Mouse (Mus musculus): Measurements from ENCODE around the gene Zfp385b. TPM values are rescaled to one million over a fixed set of nuclear protein-coding genes. Genes with fewer than 3 reads are reported as not detected.
"Not testable (repeated sequence)": the region's sequence is repeated elsewhere in the genome, so short reads cannot be mapped to it uniquely, and the experiment has no call there.

Gene Zfp385b
- polyA plus RNA-seq, 1 experiment from 2014 or later, result 4.7 TPM

GRCm38 (mm10) chr2:77457120-77457519 lies 362.3 kb downstream of the Zfp385b start:
- Histone ChIP-seq H3K9ac (ENCODE audit: low read length) (no peak overlapping the region), H3K27ac (ENCODE audit: low read depth, low read length) (no peak overlapping the region), H3K9me3 (replicated peaks; ENCODE audit: control insufficient read depth, low read length) (no peaks in the 10 kb centered on the region), H3K4me1 (ENCODE audit: control insufficient read depth, insufficient read depth, low read length) (no peaks in the 10 kb centered on the region), H3K4me3 (ENCODE audit: low read depth, low read length) (no peak overlapping the region), H3K4me2 (ENCODE audit: low read length) (no peak overlapping the region), H3K27me3 (replicated peaks; ENCODE audit: control insufficient read depth, insufficient read depth, low read length) (no peaks in the 10 kb centered on the region), H3K36me3 (ENCODE audit: control insufficient read depth, insufficient read depth, low read length) (no peaks in the 10 kb centered on the region)
- no peak for DNase-seq (ENCODE audit: low spot score)
- no peak for ATAC-seq
- 75% methylated on average over 1 of the region's 1 CpGs for WGBS

- DNase-seq (ENCODE audit: low spot score) (peak; percentile 62), ATAC-seq (peak; percentile 58; the same call in 1 of the 2 replicates)
- no peaks in the 10 kb centered on the region for H3K36me3 ChIP-seq (ENCODE audit: control insufficient read depth, insufficient read depth, low read length)
- no peak overlapping the region for H3K4me3 ChIP-seq (ENCODE audit: low read depth, low read length)
- H3K9me3 ChIP-seq (replicated peaks; ENCODE audit: control insufficient read depth, low read length), result no peaks in the 10 kb centered on the region
- H3K27ac ChIP-seq (ENCODE audit: low read depth, low read length), result no peak overlapping the region
- 50% methylated on average over 4 of the region's 4 CpGs for whole genome bisulfite sequencing
- H3K27me3 ChIP-seq (replicated peaks; ENCODE audit: control insufficient read depth, insufficient read depth, low read length), result no peaks in the 10 kb centered on the region
- no peak overlapping the region for H3K4me2 ChIP-seq (ENCODE audit: low read length)
- no peak overlapping the region for H3K9ac ChIP-seq (ENCODE audit: low read length)
- no peaks in the 10 kb centered on the region for H3K4me1 ChIP-seq (ENCODE audit: control insufficient read depth, insufficient read depth, low read length)
Observed at GRCm38 (mm10) chr2:77456602-77457001, 362.8 kb downstream of the Zfp385b start.

- Histone ChIP-seq H3K9ac (ENCODE audit: low read length) (no peak overlapping the region), H3K9me3 (replicated peaks; ENCODE audit: control insufficient read depth, low read length) (no peaks in the 10 kb centered on the region), H3K4me2 (ENCODE audit: low read length) (no peak overlapping the region), H3K27me3 (replicated peaks; ENCODE audit: control insufficient read depth, insufficient read depth, low read length) (no peaks in the 10 kb centered on the region), H3K4me3 (ENCODE audit: low read depth, low read length) (no peak overlapping the region), H3K36me3 (ENCODE audit: control insufficient read depth, insufficient read depth, low read length) (no peaks in the 10 kb centered on the region), H3K4me1 (ENCODE audit: control insufficient read depth, insufficient read depth, low read length) (no peaks in the 10 kb centered on the region), H3K27ac (ENCODE audit: low read depth, low read length) (no peak overlapping the region)
- WGBS, result 83% methylated on average over 7 of the region's 7 CpGs
- DNase-seq (ENCODE audit: low spot score) (no peak), ATAC-seq (no peak)
Observed at GRCm38 (mm10) chr2:77454341-77454937, 365.0 kb downstream of the Zfp385b start.

- no peak overlapping the region for H3K4me3 ChIP-seq (ENCODE audit: low read depth, low read length)
- ATAC-seq, result no peak
- DNase-seq (ENCODE audit: low spot score), result no peak
Observed at GRCm38 (mm10) chr2:77453786-77454185, 365.7 kb downstream of the Zfp385b start.

GRCm38 (mm10) chr2:77450017-77450416 lies 369.4 kb downstream of the Zfp385b start:
- not testable (repeated sequence) for H3K4me2 ChIP-seq (ENCODE audit: low read length); H3K27ac ChIP-seq (ENCODE audit: low read depth, low read length); H3K4me3 ChIP-seq (ENCODE audit: low read depth, low read length); H3K4me1 ChIP-seq (ENCODE audit: control insufficient read depth, insufficient read depth, low read length); H3K9ac ChIP-seq (ENCODE audit: low read length); DNase-seq (ENCODE audit: low spot score); ATAC-seq; H3K27me3 ChIP-seq (replicated peaks; ENCODE audit: control insufficient read depth, insufficient read depth, low read length); H3K9me3 ChIP-seq (replicated peaks; ENCODE audit: control insufficient read depth, low read length); H3K36me3 ChIP-seq (ENCODE audit: control insufficient read depth, insufficient read depth, low read length)
- WGBS, result 70% methylated on average over 5 of the region's 5 CpGs

More at GRCm38 (mm10) chr2:77453786-77454185, 365.7 kb downstream of the Zfp385b start:
- no peaks in the 10 kb centered on the region; the same call in 1 of the 2 replicates for H3K4me1 ChIP-seq (ENCODE audit: control insufficient read depth, insufficient read depth, low read length)
- no peaks in the 10 kb centered on the region for H3K9me3 ChIP-seq (replicated peaks; ENCODE audit: control insufficient read depth, low read length)
- H3K27ac ChIP-seq (ENCODE audit: low read depth, low read length), result no peak overlapping the region
- WGBS, result 77% methylated on average over 3 of the region's 3 CpGs
- no peaks in the 10 kb centered on the region for H3K36me3 ChIP-seq (ENCODE audit: control insufficient read depth, insufficient read depth, low read length)
- no peaks in the 10 kb centered on the region for H3K27me3 ChIP-seq (replicated peaks; ENCODE audit: control insufficient read depth, insufficient read depth, low read length)
- H3K4me2 ChIP-seq (ENCODE audit: low read length), result no peak overlapping the region
- no peak overlapping the region for H3K9ac ChIP-seq (ENCODE audit: low read length)

GRCm38 (mm10) chr2:77448951-77449480 lies 370.4 kb downstream of the Zfp385b start:
- Histone ChIP-seq H3K4me1 (ENCODE audit: control insufficient read depth, insufficient read depth, low read length) (no peaks in the 10 kb centered on the region; the same call in 1 of the 2 replicates), H3K4me2 (ENCODE audit: low read length) (no peak overlapping the region), H3K9me3 (replicated peaks; ENCODE audit: control insufficient read depth, low read length) (no peaks in the 10 kb centered on the region), H3K27ac (ENCODE audit: low read depth, low read length) (no peak overlapping the region), H3K4me3 (ENCODE audit: low read depth, low read length) (no peak overlapping the region), H3K9ac (ENCODE audit: low read length) (no peak overlapping the region), H3K36me3 (ENCODE audit: control insufficient read depth, insufficient read depth, low read length) (no peaks in the 10 kb centered on the region), H3K27me3 (replicated peaks; ENCODE audit: control insufficient read depth, insufficient read depth, low read length) (no peaks in the 10 kb centered on the region)
- ATAC-seq (no peak), DNase-seq (ENCODE audit: low spot score) (peak; percentile 9)
- WGBS, result 49% methylated on average over 8 of the region's 8 CpGs

GRCm38 (mm10) chr2:77444282-77444681 lies 375.2 kb downstream of the Zfp385b start:
- 91% methylated on average over 8 of the region's 8 CpGs for WGBS
- Histone ChIP-seq H3K4me1 (ENCODE audit: control insufficient read depth, insufficient read depth, low read length) (no peaks in the 10 kb centered on the region; the same call in 1 of the 2 replicates), H3K27me3 (replicated peaks; ENCODE audit: control insufficient read depth, insufficient read depth, low read length) (no peaks in the 10 kb centered on the region), H3K4me2 (ENCODE audit: low read length) (no peak overlapping the region), H3K9ac (ENCODE audit: low read length) (no peak overlapping the region), H3K9me3 (replicated peaks; ENCODE audit: control insufficient read depth, low read length) (no peaks in the 10 kb centered on the region), H3K36me3 (ENCODE audit: control insufficient read depth, insufficient read depth, low read length) (no peaks in the 10 kb centered on the region), H3K27ac (ENCODE audit: low read depth, low read length) (no peak overlapping the region), H3K4me3 (ENCODE audit: low read depth, low read length) (no peak overlapping the region)
- ATAC-seq (no peak), DNase-seq (ENCODE audit: low spot score) (no peak)

- Histone ChIP-seq H3K4me2 (ENCODE audit: low read length) (no peak overlapping the region), H3K4me3 (ENCODE audit: low read depth, low read length) (no peak overlapping the region), H3K27ac (ENCODE audit: low read depth, low read length) (no peak overlapping the region), H3K9me3 (replicated peaks; ENCODE audit: control insufficient read depth, low read length) (no peaks in the 10 kb centered on the region), H3K9ac (ENCODE audit: low read length) (no peak overlapping the region), H3K36me3 (ENCODE audit: control insufficient read depth, insufficient read depth, low read length) (no peaks in the 10 kb centered on the region), H3K4me1 (ENCODE audit: control insufficient read depth, insufficient read depth, low read length) (no peaks in the 10 kb centered on the region), H3K27me3 (replicated peaks; ENCODE audit: control insufficient read depth, insufficient read depth, low read length) (no peaks in the 10 kb centered on the region)
- ATAC-seq, result no peak
- DNase-seq (ENCODE audit: low spot score), result no peak
- WGBS, result 86% methylated on average over 2 of the region's 2 CpGs
Observed at GRCm38 (mm10) chr2:77440591-77440990, 378.8 kb downstream of the Zfp385b start.

GRCm38 (mm10) chr2:77436241-77436759 lies 383.1 kb downstream of the Zfp385b start:
- Histone ChIP-seq H3K36me3 (ENCODE audit: control insufficient read depth, insufficient read depth, low read length) (no peaks in the 10 kb centered on the region), H3K9ac (ENCODE audit: low read length) (no peak overlapping the region), H3K27me3 (replicated peaks; ENCODE audit: control insufficient read depth, insufficient read depth, low read length) (no peaks in the 10 kb centered on the region), H3K9me3 (replicated peaks; ENCODE audit: control insufficient read depth, low read length) (no peaks in the 10 kb centered on the region), H3K4me1 (ENCODE audit: control insufficient read depth, insufficient read depth, low read length) (no peaks in the 10 kb centered on the region), H3K4me2 (ENCODE audit: low read length) (no peak overlapping the region), H3K27ac (ENCODE audit: low read depth, low read length) (no peak overlapping the region), H3K4me3 (ENCODE audit: low read depth, low read length) (no peak overlapping the region)
- DNase-seq (ENCODE audit: low spot score) (no peak), ATAC-seq (no peak)
- 37% methylated on average over 9 of the region's 9 CpGs for WGBS

Data from forebrain, embryonic 14.5 days (tissue).